Mouse (Mus musculus) brain, embryonic 18.5 days (tissue): ENCODE data around the gene Pdzd2.

Experiments used
- DNase-seq: peaks from one replicate; pipeline ENCODE4 v3.0.0-alpha.2; 2012; ENCODE audit warnings: low read depth, low spot score

Pdzd2 gene

GRCm38 (mm10) chr15:12623521-12623920 lies 116.2 kb downstream of the Pdzd2 start:
- DNase-seq = no peak

- DNase-seq = no peak
These were observed 117.0 kb downstream of the Pdzd2 start for GRCm38 (mm10) chr15:12622701-12623100.

DNA sequence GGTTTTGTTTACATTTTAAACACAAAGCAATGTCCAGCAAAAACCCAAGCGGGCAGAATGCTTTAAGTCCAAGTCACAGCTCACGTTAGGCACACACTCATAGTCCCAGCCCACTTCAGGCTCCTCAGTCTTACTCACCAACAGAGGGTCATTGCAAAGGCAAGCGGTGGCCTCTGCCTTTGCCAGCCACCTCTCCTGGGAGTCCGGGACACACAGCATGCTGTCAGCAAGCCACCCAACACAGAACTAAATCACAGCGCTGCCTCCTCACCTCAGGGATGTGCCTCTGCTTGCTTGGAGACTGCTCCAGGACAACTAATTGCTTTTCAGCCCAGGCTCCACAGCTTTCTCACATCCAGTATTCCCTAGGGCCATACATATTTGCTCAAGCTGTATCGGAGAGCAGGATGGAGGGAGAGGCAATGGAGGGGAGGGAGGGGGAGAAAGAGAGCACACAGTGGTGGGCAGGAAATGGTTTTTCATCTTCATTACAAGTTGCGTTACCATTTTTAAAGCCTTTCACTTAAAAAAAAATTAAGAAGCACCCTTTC lies 117.6 kb downstream of the Pdzd2 start:
- no peak for DNase-seq

- DNase-seq = no peak
These were observed 120.5 kb downstream of the Pdzd2 start for GRCm38 (mm10) chr15:12619273-12619672.

GRCm38 (mm10) chr15:12617651-12618050 lies 122.1 kb downstream of the Pdzd2 start:
- peak; percentile 6 for DNase-seq

GRCm38 (mm10) chr15:12617220-12617619 lies 122.5 kb downstream of the Pdzd2 start:
- no peak for DNase-seq

- no peak for DNase-seq
These were observed 124.5 kb downstream of the Pdzd2 start for GRCm38 (mm10) chr15:12614944-12615878.

GRCm38 (mm10) chr15:12614011-12614410 lies 125.7 kb downstream of the Pdzd2 start:
- DNase-seq = peak; percentile 52

DNA sequence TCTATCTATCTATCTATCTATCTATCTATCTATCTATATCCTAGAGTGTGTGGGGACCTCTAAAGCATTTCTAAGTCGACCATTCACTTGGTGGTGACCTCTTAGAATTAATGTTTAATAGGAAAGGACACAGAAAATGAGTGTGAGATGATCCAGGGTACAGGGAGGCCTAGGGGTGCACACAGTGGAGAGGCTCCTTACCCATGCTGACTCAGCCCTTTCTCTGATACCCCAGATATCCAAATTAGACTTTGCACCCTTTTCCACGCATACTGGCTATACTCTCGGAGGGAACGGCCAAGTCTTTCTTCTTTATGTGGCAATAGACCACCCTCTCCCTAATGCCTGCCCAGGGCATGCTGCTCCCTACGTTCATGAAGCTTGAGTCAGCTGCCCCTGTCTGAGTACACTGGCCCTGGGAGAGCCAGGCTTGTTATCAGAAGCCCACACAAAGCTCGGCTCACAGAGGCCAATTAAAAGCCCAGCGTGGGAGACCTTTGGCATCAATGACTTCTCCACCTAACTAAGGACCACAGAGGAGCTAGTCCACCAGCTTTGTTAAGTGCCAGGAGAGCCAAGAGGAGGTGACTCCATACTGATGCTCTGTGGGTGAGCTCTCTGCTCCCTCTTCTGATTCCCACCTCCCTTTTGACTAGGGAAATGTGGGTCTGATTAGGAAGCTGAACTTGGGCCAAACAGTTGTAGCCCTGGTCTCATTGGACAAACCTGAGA lies 126.6 kb downstream of the Pdzd2 start:
- DNase-seq = no peak

DNA sequence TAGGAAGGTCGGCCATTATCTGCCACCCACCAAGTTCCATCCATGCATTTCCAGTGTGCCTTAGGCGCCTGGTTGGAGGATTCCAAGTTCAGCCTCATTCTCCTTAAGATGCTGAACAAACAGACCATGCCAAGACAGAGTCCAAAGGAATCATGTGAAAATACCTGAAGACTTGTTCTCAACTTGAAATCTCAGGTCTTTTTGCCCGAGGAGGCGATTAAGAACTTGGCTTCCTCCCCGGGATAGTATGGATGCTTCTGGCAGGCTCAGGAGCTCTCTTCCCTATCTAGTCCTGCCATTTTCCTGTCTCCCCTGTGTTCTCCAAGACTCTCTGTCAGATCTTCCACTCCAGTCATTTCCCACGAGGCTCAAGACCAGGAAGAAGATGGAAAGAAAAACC lies 131.6 kb downstream of the Pdzd2 start:
- DNase-seq = no peak

GRCm38 (mm10) chr15:12606306-12606705 lies 133.4 kb downstream of the Pdzd2 start:
- no peak for DNase-seq

- no peak for DNase-seq
These were observed 134.3 kb downstream of the Pdzd2 start for GRCm38 (mm10) chr15:12605239-12605993.

DNA sequence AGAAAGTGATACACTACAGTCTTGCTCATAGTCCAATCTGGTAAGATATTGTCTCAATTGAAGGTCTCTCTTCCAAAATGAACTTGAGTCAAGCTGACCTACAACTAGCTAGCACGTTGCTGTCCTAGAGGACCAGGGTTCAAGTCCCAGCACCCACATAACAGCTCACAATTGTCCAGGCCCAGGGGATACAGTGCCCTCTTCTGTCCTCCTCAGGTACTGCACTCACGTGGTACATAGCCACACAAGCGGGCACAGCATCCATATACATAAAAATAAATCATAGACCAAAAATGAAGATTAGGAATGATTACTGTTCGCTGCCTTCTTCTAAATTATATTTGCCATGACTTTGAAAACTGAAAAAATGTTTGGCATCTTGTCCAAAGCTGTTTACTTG lies 136.1 kb downstream of the Pdzd2 start:
- no peak for DNase-seq

GRCm38 (mm10) chr15:12593094-12593493 lies 146.6 kb downstream of the Pdzd2 start:
- DNase-seq = no peak

- no peak for DNase-seq
These were observed 147.1 kb downstream of the Pdzd2 start for GRCm38 (mm10) chr15:12592628-12593027.

- DNase-seq = no peak
These were observed 151.1 kb downstream of the Pdzd2 start for GRCm38 (mm10) chr15:12588661-12589060.

DNA sequence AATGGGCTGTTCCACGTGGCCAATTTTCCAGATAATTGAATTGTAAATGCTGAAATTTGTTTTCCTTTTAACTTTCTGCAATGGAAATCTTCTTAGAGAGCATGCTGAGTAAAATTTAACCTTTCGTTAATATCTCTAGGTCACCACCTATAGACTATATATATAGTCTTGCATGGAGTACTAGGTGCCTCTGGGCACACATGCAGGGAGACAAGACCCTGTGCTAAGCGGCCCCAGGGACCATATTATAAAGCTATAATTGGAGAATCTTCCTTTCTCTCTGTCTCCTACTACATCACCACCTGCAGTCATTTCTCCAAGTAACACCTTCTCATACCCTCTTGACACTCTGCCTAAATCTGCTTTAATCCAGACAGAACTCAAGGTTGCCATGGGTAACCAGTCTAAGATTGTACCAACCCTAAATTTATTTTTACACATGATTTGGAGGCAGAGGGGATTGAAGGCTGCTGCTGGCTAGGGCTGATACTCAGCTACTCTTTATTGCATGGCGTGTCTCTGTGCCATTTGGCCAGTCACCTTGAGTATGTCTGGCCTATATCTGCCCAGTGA lies 152.8 kb downstream of the Pdzd2 start:
- no peak for DNase-seq

DNA sequence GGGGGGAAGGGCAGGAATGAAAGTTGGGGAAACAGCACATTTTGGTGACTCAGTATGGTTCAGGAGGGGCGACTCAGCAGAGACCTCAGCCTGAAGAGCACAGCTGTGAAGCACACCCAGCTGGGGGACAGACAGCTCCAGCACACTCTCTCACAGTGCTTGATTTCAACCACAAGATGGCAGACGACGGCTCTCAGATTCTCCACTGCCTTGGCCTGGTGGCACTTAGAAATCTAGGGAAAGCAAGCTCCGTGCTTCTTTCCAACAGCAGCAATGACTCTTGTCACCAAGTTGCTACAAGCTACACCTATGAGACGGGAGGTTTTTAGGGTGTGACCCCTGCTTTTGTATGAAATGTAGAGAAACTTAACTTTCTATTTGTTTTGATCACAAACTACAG lies 153.6 kb downstream of the Pdzd2 start:
- DNase-seq = peak; percentile 64

DNA sequence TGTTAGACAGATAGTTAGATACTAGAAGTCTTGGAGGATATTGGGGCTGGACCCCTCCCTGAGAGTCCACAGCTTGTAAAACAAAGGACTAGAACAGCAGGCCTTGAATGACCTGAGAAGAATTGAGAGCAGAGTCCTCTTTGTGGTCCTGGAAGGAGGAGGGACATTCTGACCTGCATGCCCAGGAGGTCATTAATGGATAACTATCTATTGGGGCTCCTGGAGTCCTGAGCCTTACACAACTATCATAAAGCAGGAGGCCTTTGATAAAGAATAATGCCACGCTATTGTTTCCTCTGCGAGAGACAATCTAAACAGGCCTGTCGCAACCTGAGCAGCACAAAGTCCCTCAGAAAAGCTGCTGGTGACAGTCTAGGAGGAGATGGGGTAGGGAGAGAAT lies 156.7 kb downstream of the Pdzd2 start:
- no peak for DNase-seq

DNA sequence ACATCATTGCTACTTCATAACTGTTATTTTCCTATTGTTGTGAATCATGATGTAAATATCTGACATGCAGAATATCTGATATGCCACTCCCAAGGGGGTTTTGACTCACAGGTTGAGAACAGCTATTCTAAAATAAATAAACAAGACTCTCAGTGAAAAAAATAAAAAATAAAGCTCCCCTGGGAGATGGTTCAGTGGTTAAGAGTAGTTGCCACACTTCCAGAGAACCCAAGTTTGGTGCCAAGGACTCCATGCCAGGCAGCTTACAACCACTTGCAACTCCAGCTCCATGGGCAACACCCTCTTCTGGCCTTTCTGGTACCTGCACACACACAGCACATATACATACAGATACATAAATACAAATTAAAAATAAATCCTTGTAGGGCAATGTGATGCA lies 157.3 kb downstream of the Pdzd2 start:
- no peak for DNase-seq

GRCm38 (mm10) chr15:12579196-12579595 lies 160.5 kb downstream of the Pdzd2 start:
- DNase-seq = no peak
